Mouse (Mus musculus): Measurements from ENCODE around the gene Efhc1.

DNA sequence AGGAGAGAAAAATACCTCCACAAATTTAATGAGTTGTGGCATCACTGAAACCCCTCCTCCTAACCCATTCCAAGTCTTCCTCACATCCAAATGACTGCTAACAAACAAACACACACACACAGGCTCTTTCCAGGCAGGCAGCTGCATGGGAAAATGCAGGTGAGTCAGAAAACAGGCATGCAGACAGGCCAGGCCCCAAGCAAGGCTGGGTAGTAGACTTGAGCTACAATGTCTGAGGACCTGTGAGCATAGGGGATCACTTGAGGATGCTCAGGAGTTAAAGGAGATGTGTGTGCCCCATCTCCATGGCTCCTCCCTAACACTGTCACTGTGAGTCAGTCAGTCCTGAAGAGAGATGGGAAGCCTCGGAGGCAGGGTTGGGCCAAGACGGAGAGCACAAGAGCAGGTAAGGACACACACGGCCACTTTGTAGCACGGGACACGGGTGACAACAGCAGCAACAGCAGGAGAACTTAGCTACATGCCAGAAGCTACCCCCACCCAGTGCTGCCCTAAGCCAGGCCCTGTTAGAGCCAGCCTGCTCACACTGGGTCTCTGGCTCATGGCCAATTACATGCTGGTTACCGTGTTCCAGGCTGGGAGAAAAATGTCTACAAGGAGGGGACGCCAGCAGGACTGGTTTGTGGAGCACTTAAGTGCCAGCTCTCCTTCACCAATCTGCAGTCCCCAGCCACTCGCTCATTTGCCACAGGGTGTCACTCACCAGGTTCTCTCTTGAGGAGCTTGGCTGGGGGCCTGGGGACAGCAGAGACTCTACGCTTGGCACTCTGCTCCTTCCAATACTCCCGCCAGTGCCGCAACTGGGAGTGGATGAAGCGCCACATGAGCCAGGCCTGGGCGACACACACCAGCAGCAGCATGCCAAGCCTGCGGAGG, 51.1 kb downstream of the Efhc1 start:
- TF ChIP-seq POLR2A (IDR thresholded peaks at IDR 0.05; ENCODE audit: low read depth, low read length) (no peak), MXI1 (IDR thresholded peaks at IDR 0.05; ENCODE audit: low read depth, low read length) (no peak), CHD1 (IDR thresholded peaks at IDR 0.05; ENCODE audit: low read depth, low read length) (no peak), EP300 (IDR thresholded peaks at IDR 0.05; ENCODE audit: low read length) (no peak), MAFK (IDR thresholded peaks at IDR 0.05; ENCODE audit: insufficient replicate concordance, low read length) (no peak), HCFC1 (IDR thresholded peaks at IDR 0.05; ENCODE audit: low read depth, low read length) (no peak), USF1 (IDR thresholded peaks at IDR 0.05; ENCODE audit: low read depth, low read length) (no peak)
